Mouse (Mus musculus) urinary bladder, postnatal 36 days (tissue): ENCODE data around the gene Tmem223.

Experiments used
- DNase-seq, 2 experiments: peaks; one replicate each; pipeline ENCODE4 v3.0.0; 2022; ENCODE audit warnings: low spot score in 2 of 2, mixed read lengths in 1 of 2

Tmem223 gene

DNA sequence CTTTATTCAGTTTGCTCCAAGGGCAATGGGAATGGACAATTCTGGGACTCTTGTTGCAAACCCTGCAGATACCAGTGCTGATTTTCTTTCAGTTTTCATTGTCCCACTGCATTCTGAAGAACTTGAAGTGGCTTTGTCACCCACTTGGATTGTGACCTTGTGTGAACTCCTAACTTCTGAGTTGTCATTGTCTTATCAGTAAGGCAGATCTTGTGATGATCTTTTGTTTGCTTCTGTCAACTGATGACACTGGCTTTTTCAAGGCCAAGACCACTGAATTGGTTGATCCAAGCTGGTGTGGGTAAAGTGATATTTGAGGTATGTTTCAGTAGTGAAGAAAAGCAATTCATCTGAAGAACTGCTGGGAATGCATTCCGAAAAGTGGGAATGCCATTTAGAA is 25.4 kb upstream of the Tmem223 start:
- DNase-seq = no peak

GRCm38 (mm10) chr19:8747368-8747767 is 23.4 kb upstream of the Tmem223 start:
- DNase-seq = no peak

GRCm38 (mm10) chr19:8755652-8756051 is 15.1 kb upstream of the Tmem223 start:
- DNase-seq = no peak

GRCm38 (mm10) chr19:8756635-8757387 is 14.0 kb upstream of the Tmem223 start, which contains the start of gene Nxf1:
Gene Nxf1 (plus strand): TSS chr19:8757073.
- peak; percentile 89 to 92 for DNase-seq

GRCm38 (mm10) chr19:8757471-8757998 is 13.3 kb upstream of the Tmem223 start:
- no peak for DNase-seq

- no peak for DNase-seq
These were observed 11.9 kb upstream of the Tmem223 start for GRCm38 (mm10) chr19:8758899-8759298.

- DNase-seq = no peak
These were observed 10.0 kb upstream of the Tmem223 start for GRCm38 (mm10) chr19:8760757-8761156.

DNA sequence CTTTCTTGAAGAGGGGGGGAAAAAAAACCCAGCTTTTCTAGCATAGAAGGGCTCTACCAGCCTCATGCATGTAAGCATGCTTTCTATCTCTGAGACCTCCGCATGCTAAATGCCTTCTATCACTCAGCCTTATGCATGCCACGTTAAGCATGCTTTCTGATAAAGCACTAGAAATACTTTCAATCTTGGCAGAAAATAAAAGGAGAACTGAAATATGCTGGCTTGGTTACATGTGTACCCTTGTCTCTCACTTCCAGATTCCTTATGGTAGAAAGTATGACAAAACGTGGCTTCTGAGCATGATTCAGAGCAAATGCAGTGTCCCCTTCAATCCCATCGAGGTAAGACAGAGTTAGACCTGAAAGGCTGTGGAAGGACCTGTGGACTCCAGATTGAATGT is 7.5 kb upstream of the Tmem223 start:
- DNase-seq = no peak

GRCm38 (mm10) chr19:8765562-8765961 is 5.2 kb upstream of the Tmem223 start:
- DNase-seq = no peak

DNA sequence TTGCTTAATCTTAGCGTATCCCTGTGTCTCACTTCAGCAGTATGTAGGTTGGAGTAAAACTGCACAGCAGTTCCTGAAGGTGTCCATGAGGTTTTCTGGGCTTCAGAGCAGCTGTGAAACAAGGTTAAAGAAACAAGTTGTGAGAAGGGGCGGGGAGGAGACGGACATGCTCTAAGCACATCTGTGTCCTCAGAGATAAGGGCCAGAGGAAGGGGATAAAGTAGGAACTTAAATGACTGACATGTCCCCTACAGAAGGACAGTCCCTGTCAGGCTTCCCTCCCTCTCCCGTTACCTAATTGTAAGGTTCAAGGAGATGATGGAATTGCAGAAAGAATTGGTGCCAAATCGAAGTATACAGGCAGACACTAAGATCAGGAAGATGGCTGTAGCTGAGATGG is 2.2 kb downstream of the Tmem223 start:
- DNase-seq = no peak

- DNase-seq = no peak
These were observed 2.6 kb downstream of the Tmem223 start for GRCm38 (mm10) chr19:8773409-8773808.

- peak; percentile 95 to 97 for DNase-seq
These were observed 3.5 kb downstream of the Tmem223 start, which contains the start of gene Tmem179b for GRCm38 (mm10) chr19:8774086-8774835. Gene Tmem179b (minus strand): TSS chr19:8774467.

DNA sequence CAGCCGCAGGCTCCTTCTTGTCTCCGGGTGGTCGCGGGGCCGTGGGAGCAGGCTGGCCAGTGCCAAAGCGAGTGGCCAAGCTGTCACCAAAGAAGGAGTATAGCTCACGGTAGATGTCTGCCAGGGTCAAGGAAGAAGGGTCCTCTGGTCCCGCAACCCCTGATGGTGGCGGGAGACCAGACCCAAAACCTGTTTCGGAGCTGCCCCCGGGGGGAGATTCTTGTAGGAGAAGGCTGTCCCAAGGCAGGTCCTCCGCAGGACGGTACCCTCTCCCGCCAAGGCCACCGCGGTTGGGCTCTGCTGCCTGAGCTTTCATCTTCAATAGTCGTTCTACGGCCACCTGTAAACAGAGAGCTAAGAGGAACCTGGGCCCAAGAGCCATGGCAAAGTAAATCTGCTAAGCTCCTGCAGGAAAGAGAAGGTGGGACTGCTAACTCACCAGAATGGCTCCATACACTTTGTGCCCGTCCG is 4.2 kb downstream of the Tmem223 start:
- peak in 1 of 2 experiments; percentile 23 for DNase-seq

DNA sequence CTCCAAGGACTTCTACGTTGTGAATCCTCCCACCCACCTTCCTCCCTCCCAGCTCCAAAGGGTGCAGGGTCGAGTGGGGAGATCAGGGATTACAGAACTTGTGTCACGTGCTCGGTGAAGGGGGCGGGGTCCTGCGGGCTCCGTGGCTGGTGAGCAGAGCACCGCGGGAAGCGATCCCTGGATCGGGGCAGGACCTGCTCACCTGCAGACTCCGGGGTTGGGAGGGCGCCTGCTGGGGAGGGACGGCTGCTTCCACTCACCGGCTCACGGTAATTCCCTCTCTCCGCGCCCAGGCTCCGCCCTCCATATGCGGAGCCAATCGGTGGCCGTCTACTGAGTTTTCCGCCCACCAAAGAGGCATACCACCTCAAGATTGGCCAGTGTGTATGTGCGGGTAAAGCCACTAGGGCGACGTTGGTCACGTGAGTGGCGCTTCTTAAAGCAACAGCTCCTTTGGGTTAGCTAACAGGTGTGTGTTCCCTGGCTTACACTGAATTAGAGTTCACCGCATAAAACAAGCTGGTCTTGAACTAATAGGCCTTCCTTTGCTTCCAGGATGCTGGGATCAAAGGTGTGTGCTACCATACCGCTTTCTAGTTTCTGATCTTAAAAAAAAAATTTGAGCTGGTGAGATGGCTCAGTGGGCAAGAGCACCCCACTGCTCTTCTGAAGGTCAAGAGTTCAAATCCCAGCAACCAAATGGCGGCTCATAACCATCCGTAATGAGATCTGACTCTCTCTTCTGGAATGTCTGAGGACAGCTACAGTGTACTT is 15.4 kb downstream of the Tmem223 start, which contains the start of gene Taf6l:
Gene Taf6l, minus strand, starts transcription at position 410 of the 774 bp plus-strand sequence.
- DNase-seq = peak; percentile 84 to 90

GRCm38 (mm10) chr19:8788521-8788920 is 17.7 kb downstream of the Tmem223 start:
- DNase-seq = no peak

DNA sequence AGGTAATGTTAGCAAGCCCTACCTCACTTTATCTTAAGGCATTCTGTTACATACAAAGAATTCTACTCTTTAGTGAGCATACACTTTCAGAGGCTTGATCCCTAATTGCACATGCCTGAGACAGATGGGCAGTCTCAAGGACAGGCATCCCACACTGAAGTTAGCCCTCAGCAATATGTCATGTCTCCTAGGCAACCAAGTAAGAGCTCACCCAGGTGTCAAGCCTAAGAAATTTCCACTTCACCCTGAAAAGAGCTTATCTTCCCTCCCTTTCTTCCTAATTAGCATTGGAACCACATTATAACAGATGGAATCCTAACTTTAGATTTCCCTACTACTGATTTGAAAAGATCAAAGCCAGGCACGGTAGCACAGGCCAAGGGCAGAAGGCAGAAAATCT is 18.4 kb downstream of the Tmem223 start:
- no peak for DNase-seq

DNA sequence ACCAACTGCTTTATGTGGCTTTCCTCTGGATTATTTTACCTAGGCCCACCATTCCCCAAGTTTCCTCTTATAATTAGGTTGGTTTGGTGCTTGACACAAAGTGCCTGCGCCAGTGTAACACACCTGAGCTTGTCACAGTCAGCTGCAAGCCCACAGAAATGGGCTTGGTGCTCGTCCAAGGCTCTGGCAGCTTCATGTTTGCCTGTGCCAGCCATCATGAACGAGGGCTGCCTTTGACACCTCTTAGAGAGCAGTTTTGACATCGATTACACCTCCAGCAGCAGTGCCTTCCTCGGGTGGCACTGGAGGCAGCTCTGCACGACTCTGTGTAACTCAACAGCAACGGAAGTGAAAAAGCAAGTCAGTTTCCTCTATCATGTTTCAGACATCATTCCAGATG is 19.4 kb downstream of the Tmem223 start:
- DNase-seq = no peak

DNA sequence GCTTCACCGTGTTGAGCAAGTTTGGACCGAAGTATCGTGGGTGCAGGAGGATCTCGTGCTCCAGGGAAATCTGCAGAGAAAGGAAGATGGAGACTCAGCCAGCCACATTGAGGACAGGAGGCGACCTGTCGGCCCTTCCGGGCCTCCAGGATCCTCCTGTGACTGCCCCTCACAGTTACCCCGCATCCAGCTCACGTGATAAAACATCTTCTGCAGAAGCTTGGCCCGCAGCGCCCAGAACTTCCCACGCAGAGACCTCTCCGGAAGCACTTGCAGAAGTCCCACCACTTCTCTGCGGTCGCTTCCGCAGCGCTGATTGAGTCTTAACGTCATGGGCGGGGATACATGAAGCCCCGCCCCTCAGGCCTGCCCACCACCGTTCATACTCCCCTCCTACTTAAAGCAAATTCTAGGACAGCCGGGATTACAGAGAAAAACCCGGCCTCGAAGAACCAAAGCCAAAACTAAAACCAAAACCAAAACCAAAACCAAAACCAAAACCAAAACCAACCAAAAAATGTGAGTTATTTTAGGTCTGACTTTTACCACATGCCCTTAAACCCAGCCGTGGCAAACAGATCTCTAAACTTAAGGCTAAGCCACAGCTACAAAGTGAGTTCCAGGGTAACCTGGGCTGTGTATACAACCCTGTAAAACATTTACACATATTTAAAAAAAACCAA is 27.6 kb downstream of the Tmem223 start, which contains the start of gene Polr2g:
Gene Polr2g, minus strand, starts transcription at position 314 of the 683 bp plus-strand sequence.
- peak; percentile 83 to 91 for DNase-seq

DNA sequence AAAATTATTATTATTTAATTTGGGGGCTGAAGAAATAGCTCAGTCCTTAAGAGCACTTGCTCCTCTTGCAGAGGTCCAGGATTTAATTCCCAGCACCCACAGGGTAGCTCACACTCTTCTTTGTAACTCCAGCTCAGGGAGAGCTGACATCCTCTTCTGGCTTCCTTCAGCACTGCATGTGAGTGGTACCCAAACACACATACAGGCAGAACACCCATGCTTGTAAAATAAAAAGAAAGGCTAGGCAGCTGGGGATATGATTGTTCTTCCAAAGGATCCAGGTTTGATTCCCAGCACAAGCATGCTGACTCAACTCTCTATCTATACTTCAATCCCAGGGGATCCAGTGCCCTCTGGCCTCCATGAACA is 28.1 kb downstream of the Tmem223 start:
- no peak for DNase-seq

DNA sequence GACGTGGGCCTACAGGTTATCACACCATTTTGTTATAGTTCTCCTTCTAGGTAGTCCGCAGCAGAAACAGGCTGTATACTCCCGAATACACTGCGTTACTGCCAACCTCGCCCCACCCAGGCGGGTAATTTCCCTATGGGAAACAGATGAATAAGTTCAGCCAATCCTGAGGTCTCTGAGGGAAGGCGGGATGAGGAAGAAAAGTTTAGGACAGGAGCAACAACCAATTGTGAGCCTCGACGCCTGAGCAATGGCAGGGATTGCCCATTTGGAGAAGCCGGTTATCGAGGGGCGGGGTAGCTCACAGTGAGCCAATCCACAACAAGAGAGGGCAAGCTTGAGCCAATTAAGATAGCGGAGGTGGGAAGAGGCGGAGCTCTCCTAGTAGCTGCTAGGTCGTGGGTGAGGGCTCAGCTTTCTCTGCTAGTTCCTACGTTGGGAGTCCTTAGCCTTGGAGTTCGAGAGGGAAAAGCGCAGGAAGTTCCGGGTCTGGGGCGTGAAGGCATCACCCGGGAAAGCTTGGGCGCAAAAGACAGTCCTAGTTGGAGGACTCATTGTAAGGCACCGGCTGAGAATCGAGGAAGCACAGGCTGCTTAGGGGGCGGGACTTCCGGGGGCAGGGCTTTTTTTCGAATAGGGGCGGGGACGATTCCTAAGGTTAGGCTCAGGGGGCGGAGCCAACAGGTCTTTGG is 31.5 kb downstream of the Tmem223 start, which contains the start of gene Zbtb3:
Gene Zbtb3, plus strand, starts transcription at position 426 of the 692 bp plus-strand sequence.
- peak; percentile 88 to 94 for DNase-seq
